Mouse (Mus musculus) limb, embryonic 12.5 days (tissue): ENCODE measurements around the gene Edrf1. TPM values are rescaled to one million over a fixed set of nuclear protein-coding genes. Genes with fewer than 3 reads are reported as not detected.
A peak's percentile ranks its signal among the peaks of the same experiment; 100 is the strongest.

Experiments
- ATAC-seq: fragments of 200-750 bp; cut with Nextera tagmentation; 2 replicates; pipeline ENCODE4 v1.8.0; 2017; ENCODE audit warnings: low read depth, moderate TSS enrichment; ENCODE audit not compliant: insufficient number of reproducible peaks, insufficient read depth, low FRiP score, low TSS enrichment
- H3K27ac ChIP-seq: fragments of 300-500 bp; sonication (generic); 2 replicates; pipeline ENCODE4 v1.5.1; 2016; ENCODE audit warnings: mild to moderate bottlenecking, moderate library complexity
- H3K27me3 ChIP-seq: fragments of 300-500 bp; sonication (generic); 2 replicates; pipeline ENCODE4 v1.6.1; 2016; ENCODE audit warnings: mild to moderate bottlenecking, moderate library complexity
- H3K36me3 ChIP-seq: fragments of 300-500 bp; sonication (generic); 2 replicates; pipeline ENCODE4 v1.6.1; 2016; ENCODE audit warnings: mild to moderate bottlenecking, moderate library complexity
- H3K4me1 ChIP-seq: fragments of 300-500 bp; sonication (generic); replicated peaks from 2 replicates; pipeline ENCODE4 v1.6.1; 2016
- H3K4me2 ChIP-seq: fragments of 300-500 bp; sonication (generic); 2 replicates; pipeline ENCODE4 v1.6.1; 2016; ENCODE audit warnings: mild to moderate bottlenecking, moderate library complexity
- H3K4me3 ChIP-seq: fragments of 300-500 bp; sonication (generic); replicated peaks from 2 replicates; pipeline ENCODE4 v1.5.1; 2016; ENCODE audit warnings: mild to moderate bottlenecking
- H3K9ac ChIP-seq: fragments of 300-500 bp; sonication (generic); replicated peaks from 2 replicates; pipeline ENCODE4 v1.6.1; 2016; ENCODE audit warnings: mild to moderate bottlenecking, moderate library complexity
- H3K9me3 ChIP-seq: fragments of 300-500 bp; sonication (generic); 2 replicates; pipeline ENCODE4 v1.6.1; 2016; ENCODE audit warnings: mild to moderate bottlenecking, moderate library complexity
- WGBS: fragments of 180-500 bp; shearing (Covaris S2); methylation state at CpG from one replicate; pipeline ENCODE4 v1.1.7; 2016; 5-methylcytosine and 5-hydroxymethylcytosine counted together
- polyA plus RNA-seq: library from polyadenylated mRNA; unstranded; fragments of >200 nt; fragmentation: Nextera tagmentation; extraction: Ambion mirVana; gene quantifications from 2 replicates; pipeline ENCODE4 v1.2.1, GENCODE M21; 2016

Edrf1 gene
- polyA plus RNA-seq, 1 experiment from 2014 or later: 30.4 TPM

DNA sequence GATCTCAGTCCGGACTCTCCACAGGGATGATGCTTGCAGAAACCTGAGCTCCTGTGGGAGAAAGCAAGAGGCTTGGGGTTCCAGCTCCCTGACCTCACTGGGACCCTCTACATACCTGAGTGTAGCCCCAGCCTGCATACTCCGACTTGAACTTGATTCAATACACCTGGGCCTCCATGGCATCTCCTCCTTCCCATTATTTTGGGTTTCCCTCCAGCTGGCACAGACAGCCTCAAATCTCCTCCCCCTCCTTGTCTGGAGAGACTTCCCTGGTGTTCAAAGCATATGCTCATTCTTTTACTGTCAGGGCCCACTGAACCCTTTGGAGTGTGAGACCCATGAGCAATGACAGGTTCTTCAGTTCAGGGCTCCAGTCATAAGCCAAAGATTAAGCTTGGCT lies 24.4 kb upstream of the Edrf1 start:
- no peak for ATAC-seq
- no peak overlapping the region for H3K4me3 ChIP-seq
- H3K4me2 ChIP-seq: no peak overlapping the region
- no peak overlapping the region for H3K27ac ChIP-seq
- 78% methylated on average over 2 of the region's 2 CpGs for WGBS
- H3K27me3 ChIP-seq: no peaks in the 10 kb centered on the region; the same call in 1 of the 2 replicates
- H3K4me1 ChIP-seq: peaks cover 7% of the 10 kb centered on the region; the same call in 1 of the 2 replicates
- H3K9ac ChIP-seq: no peak overlapping the region
- H3K36me3 ChIP-seq: no peaks in the 10 kb centered on the region
- H3K9me3 ChIP-seq: no peaks in the 10 kb centered on the region

DNA sequence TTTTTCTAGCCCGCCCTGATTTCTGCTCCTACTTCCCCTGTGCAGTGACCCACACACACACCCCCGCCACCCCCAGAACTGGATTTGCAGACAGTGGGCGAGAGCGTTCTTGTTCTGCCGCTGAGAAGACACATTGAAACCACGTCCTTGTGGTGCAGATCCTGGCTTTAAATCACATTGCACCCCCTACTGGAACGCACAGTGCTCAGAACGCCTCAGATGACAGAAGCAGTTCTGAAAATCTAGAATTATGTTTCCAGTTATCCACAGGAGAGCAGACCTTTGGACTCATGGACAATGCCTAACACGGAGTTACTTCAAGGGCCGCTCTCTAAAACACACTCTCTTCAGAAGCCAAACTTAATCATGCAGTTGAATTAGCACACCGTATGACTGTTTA lies 16.6 kb upstream of the Edrf1 start:
- H3K9me3 ChIP-seq: no peaks in the 10 kb centered on the region
- 0 out of 2 replicates have a peak, but pooled peaks cover 3% of the 10 kb centered on the region for H3K27me3 ChIP-seq
- no peak overlapping the region for H3K9ac ChIP-seq
- no peaks in the 10 kb centered on the region for H3K36me3 ChIP-seq
- peaks cover 8% of the 10 kb centered on the region; the same call in 1 of the 2 replicates for H3K4me1 ChIP-seq
- no peak overlapping the region for H3K27ac ChIP-seq
- no peak for ATAC-seq
- peak overlapping the region; percentile 28; the same call in 1 of the 2 replicates for H3K4me2 ChIP-seq
- WGBS: 32% methylated on average over 11 of the region's 11 CpGs
- H3K4me3 ChIP-seq: no peak overlapping the region

DNA sequence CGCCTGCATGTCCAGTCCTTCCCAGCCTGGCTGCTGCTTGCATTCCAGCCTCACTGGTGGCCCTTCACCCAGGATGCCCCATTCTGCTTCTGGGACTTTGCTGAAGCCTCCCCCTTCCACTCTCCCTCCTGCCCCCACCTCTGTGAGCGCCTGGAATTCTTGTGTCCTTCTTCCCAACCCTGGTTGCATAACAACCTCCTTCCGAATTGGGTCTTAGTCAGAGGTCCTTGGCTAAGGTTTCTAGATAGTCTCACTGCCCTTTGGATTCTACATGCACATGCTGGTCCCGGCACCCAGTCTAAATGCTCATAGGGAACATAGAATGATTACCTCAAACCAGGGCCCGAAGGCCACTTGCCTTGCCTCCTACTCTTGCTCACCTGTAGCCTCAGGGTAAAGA lies 14.1 kb upstream of the Edrf1 start:
- Histone ChIP-seq H3K9me3 (no peaks in the 10 kb centered on the region), H3K4me1 (peaks cover 8% of the 10 kb centered on the region; the same call in 1 of the 2 replicates), H3K4me3 (no peak overlapping the region), H3K27me3 (0 out of 2 replicates have a peak, but pooled peaks cover 3% of the 10 kb centered on the region), H3K27ac (no peak overlapping the region), H3K9ac (no peak overlapping the region), H3K4me2 (no peak overlapping the region), H3K36me3 (no peaks in the 10 kb centered on the region)
- WGBS: 86% methylated on average over 5 of the region's 5 CpGs
- ATAC-seq: no peak

DNA sequence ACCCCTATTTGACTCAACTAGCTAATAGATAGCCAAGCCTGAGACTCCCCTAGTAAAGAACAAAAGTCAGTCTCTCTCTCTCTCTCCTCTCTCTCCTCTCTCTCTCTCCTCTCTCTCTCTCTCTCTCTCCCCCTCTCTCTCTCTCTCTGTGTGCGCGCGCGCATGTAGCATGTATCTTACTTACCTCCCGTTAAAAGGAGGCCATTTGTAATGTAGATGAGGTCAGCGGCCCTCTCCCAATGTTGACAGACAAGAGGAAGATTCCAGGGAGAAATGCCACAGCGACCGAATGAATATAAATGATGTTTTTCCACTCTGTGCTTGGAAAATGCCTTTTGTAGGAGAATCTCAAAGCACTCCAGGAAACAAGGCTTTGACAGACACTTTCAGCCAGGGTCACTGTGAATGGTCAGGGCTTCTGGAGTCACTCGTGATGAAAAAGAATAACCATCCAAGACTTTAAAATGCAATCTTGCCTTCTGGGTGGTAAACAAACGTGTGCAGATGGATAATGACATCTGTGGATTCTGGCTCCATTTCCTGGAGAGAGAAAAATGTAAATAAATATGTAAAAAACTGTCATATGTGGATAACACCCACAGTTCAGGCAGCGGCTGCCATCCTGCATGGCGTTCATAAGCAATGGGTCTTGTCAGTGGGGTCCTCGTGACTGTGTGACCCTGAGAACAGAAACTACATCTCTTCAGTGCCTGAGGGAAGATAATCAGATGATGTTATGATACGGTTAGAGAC lies 10.0 kb upstream of the Edrf1 start:
- H3K4me2 ChIP-seq: no peak overlapping the region
- no peak for ATAC-seq
- WGBS: 66% methylated on average over 14 of the region's 14 CpGs
- H3K9me3 ChIP-seq: no peaks in the 10 kb centered on the region
- H3K4me1 ChIP-seq: no peaks in the 10 kb centered on the region
- no peaks in the 10 kb centered on the region for H3K36me3 ChIP-seq
- H3K27me3 ChIP-seq: 0 out of 2 replicates have a peak, but pooled peaks cover 3% of the 10 kb centered on the region
- H3K27ac ChIP-seq: no peak overlapping the region
- no peak overlapping the region for H3K9ac ChIP-seq
- no peak overlapping the region for H3K4me3 ChIP-seq

DNA sequence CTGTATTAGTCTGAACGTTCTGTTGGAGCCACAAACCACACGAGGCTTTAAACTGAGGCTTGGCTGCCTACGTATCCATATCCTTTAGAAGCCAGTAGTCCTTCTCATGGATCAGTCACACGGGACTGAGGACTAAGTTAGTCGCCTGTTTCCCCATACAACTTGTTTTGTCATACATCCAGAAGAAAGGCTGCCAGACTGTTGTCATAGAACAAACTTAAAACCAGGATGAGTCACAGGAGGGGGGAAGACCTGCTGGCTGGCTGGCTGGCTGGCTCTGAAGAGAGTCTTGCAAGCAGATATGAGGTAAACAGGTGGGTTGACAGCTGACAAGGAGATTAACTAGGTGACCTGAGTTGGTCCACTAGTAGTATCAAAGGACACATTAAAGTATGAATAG lies 6.5 kb upstream of the Edrf1 start:
- WGBS: 84% methylated on average over 5 of the region's 5 CpGs
- Histone ChIP-seq H3K4me1 (peaks cover 11% of the 10 kb centered on the region), H3K4me2 (no peak overlapping the region), H3K9me3 (no peaks in the 10 kb centered on the region), H3K27me3 (no peaks in the 10 kb centered on the region), H3K36me3 (no peaks in the 10 kb centered on the region), H3K27ac (no peak overlapping the region), H3K9ac (no peak overlapping the region), H3K4me3 (no peak overlapping the region)
- ATAC-seq: no peak

DNA sequence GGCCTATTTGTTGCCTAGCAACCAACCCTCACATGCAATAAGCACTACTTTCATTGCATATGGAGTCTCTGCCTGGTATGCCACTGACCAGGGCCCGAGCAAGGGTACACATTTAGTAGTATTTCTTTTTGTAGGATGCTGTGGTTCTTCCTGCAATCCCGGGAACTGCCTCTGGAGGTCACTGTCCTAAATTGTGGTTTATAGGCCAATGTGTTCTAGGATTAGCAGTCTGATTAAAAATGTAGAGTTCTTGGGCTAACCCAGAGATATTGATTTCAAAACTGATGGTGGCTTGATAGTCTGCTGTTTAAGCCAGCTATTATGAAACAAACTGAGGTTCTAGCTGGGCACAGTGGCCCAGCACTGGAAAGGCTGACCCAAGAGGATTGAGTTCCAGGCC lies 4.9 kb upstream of the Edrf1 start:
- peaks cover 14% of the 10 kb centered on the region for H3K4me1 ChIP-seq
- 33% methylated on average over 2 of the region's 2 CpGs for WGBS
- no peaks in the 10 kb centered on the region for H3K9me3 ChIP-seq
- H3K27me3 ChIP-seq: no peaks in the 10 kb centered on the region
- no peak overlapping the region for H3K9ac ChIP-seq
- no peak overlapping the region for H3K4me3 ChIP-seq
- no peak overlapping the region for H3K4me2 ChIP-seq
- H3K27ac ChIP-seq: no peak overlapping the region
- ATAC-seq: no peak
- H3K36me3 ChIP-seq: no peaks in the 10 kb centered on the region

DNA sequence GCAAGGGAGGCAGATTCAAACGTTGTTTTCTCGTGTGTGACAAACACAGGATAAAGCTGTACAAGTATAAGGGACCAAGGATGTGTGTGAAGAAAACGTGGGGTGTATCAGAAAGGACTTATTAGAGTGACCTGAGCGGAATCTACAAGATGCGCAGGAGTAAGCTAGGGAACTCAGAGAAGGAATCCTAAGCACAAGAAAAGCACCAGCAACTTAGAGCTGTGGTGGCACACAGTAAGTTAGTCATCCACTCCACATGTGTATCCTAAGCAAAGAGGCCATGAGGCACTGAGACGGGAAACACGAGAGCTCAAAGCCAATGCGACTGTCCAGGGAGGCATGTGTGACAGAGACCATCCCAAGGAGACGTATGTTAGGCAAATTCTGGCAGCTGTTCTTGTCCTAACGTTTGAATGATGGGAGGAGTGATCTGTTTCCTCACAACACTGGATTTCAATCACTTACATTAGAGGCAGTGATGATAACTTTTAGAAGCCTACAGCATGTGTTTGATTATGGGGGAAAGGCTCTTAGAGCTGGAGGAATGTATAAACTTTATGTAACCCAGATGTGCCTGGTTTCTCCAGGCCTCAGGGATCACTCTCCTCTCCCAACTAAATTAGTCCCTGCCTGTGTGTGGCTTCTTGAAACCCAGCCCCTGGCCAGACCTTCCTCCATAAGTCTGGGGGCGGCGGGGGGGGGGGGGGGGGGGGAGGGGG lies 2.3 kb upstream of the Edrf1 start:
- peaks cover 26% of the 10 kb centered on the region for H3K4me1 ChIP-seq
- no peak overlapping the region for H3K9ac ChIP-seq
- no peaks in the 10 kb centered on the region for H3K9me3 ChIP-seq
- no peak overlapping the region for H3K4me3 ChIP-seq
- peaks cover 10% of the 10 kb centered on the region for H3K36me3 ChIP-seq
- peak overlapping the region; percentile 22; the same call in 1 of the 2 replicates for H3K4me2 ChIP-seq
- peak; percentile 46; the same call in 1 of the 2 replicates for ATAC-seq
- no peaks in the 10 kb centered on the region; the same call in 1 of the 2 replicates for H3K27me3 ChIP-seq
- 24% methylated on average over 10 of the region's 12 CpGs for WGBS
- H3K27ac ChIP-seq: peak overlapping the region; percentile 78

DNA sequence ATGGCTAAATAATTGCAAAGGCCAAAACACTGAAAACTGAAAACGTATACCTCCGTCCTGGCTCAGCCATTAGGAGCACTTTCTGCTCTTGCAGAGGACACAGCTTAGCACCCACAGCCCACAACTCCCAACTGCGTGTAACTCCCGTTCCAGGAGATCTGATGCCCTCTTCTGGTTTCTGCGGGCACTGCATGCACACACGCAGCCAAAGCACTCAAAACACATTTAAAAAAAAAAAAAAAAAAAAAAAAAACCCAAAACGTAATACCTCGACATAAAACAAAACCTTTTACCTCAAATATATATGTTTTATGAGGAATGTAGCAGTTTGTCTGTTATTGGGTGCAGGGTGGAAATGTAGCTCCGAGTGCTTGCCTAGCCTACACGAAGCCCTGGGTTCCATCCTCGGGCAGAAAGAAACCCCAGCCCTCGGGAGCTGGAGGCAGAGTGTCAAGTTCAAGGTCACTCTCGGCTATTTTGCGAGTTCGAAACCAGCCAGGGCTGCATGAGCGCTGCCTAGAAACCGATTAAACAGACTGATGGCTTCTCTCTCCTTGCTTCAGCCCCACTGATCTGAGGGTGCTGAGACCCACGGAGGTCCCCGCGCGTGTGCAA lies 498 bp upstream of the Edrf1 start:
- H3K4me3 ChIP-seq: peak overlapping the region; percentile 90
- H3K9me3 ChIP-seq: no peaks in the 10 kb centered on the region
- peaks cover 26% of the 10 kb centered on the region for H3K4me1 ChIP-seq
- H3K4me2 ChIP-seq: peak overlapping the region; percentile 89
- H3K27me3 ChIP-seq: no peaks in the 10 kb centered on the region; the same call in 1 of the 2 replicates
- peaks cover 23% of the 10 kb centered on the region for H3K36me3 ChIP-seq
- no peak; the same call in 1 of the 2 replicates for ATAC-seq
- 2% methylated on average over 21 of the region's 21 CpGs for WGBS
- H3K9ac ChIP-seq: peak overlapping the region; percentile 71
- H3K27ac ChIP-seq: peak overlapping the region; percentile 92

DNA sequence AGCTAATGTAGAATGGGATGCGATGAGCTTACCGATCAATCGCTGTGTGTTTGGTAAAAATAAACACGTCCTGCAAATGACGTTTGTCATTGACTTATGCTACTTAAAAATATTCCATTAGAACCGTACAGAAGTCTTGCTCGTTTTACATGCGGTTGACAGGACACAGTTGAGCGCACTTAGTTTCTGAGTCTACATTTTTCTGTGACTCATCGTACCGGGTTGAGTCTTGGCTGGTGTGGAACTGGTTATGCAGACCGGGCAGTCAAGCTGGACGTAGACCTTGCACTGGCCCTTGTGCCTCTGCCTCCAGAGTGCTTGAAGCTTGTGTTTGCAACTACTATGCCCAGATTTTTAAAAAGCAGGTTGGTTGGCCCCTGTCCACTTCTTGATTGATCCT lies 963 bp downstream of the Edrf1 start:
- H3K4me2 ChIP-seq: peak overlapping the region; percentile 89
- H3K9ac ChIP-seq: peak overlapping the region; percentile 90
- no peak for ATAC-seq
- peaks cover 21% of the 10 kb centered on the region for H3K4me1 ChIP-seq
- H3K27me3 ChIP-seq: no peaks in the 10 kb centered on the region; the same call in 1 of the 2 replicates
- WGBS: 12% methylated on average over 13 of the region's 13 CpGs
- peak overlapping the region; percentile 90 for H3K4me3 ChIP-seq
- H3K36me3 ChIP-seq: peaks cover 38% of the 10 kb centered on the region
- no peaks in the 10 kb centered on the region for H3K9me3 ChIP-seq
- H3K27ac ChIP-seq: peak overlapping the region; percentile 87; the same call in 1 of the 2 replicates

DNA sequence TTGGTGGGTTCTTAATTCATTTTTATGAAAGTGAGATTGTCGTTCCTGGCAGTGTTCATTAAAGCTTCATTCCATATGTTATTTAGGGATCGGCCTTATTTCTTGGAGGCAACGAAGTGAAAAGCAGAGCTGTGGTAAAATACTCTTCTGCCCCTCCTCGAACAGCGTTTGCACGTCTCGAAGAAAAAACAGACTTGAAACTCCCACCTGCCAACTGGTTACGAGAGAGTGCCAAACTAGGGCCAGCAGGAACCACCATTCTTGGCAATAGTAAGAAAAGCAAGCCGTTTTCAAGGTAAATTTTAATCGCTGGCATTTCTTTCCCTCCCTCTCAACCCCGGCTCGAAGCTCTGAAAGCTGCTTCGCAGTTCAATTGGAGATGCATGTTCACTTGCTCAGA lies 1.5 kb downstream of the Edrf1 start:
- WGBS: 87% methylated on average over 13 of the region's 13 CpGs
- no peak for ATAC-seq
- H3K4me1 ChIP-seq: peaks cover 21% of the 10 kb centered on the region
- no peaks in the 10 kb centered on the region for H3K9me3 ChIP-seq
- peak overlapping the region; percentile 90; the same call in 1 of the 2 replicates for H3K4me3 ChIP-seq
- no peaks in the 10 kb centered on the region; the same call in 1 of the 2 replicates for H3K27me3 ChIP-seq
- H3K36me3 ChIP-seq: peaks cover 43% of the 10 kb centered on the region
- H3K4me2 ChIP-seq: peak overlapping the region; percentile 89
- H3K27ac ChIP-seq: no peak overlapping the region
- no peak overlapping the region for H3K9ac ChIP-seq

DNA sequence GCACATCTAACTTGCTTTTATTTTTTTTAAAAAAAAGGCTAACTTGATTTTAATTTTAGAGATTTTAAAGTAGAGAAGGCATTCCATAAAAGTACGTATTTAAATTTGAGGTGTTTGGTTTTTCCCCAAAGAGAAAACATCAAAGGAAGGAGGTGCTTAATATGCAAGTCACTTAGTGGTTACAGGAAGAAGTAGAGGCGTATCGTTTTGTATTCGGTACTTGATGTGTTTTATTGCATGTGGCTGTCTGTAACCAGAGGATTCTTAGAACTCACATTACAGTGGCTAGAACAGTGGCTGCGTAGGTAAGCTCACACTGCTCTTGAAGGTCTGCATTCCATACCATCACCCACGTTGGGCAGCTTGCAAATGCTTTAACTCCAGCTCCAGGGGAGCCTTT lies 8.4 kb downstream of the Edrf1 start:
- ATAC-seq: no peak

More for the DNA sequence above, 8.4 kb downstream of the Edrf1 start:
- no peak overlapping the region for H3K4me2 ChIP-seq
- no peak overlapping the region for H3K9ac ChIP-seq
- H3K27ac ChIP-seq: no peak overlapping the region
- no peaks in the 10 kb centered on the region for H3K4me1 ChIP-seq
- H3K9me3 ChIP-seq: no peaks in the 10 kb centered on the region
- H3K4me3 ChIP-seq: no peak overlapping the region
- WGBS: 88% methylated on average over 6 of the region's 6 CpGs
- peaks cover 92% of the 10 kb centered on the region for H3K36me3 ChIP-seq
- no peaks in the 10 kb centered on the region for H3K27me3 ChIP-seq
